Mouse (Mus musculus): Measurements from ENCODE around the gene Ilk. TPM values are rescaled to one million over a fixed set of nuclear protein-coding genes. Genes with fewer than 3 reads are reported as not detected.
"Not testable (repeated sequence)": the region's sequence is repeated elsewhere in the genome, so short reads cannot be mapped to it uniquely, and the experiment has no call there.

Ilk gene
- polyA plus RNA-seq, 1 experiment from 2014 or later: 318 TPM

GRCm38 (mm10) chr7:105741978-105742377 is 5.6 kb downstream of the Ilk start:
- peaks cover 30% of the 10 kb centered on the region for H3K36me3 ChIP-seq (ENCODE audit: insufficient read depth, low read length)
- TF ChIP-seq CTCF (IDR thresholded peaks at IDR 0.05; ENCODE audit: low read depth): no peak

DNA sequence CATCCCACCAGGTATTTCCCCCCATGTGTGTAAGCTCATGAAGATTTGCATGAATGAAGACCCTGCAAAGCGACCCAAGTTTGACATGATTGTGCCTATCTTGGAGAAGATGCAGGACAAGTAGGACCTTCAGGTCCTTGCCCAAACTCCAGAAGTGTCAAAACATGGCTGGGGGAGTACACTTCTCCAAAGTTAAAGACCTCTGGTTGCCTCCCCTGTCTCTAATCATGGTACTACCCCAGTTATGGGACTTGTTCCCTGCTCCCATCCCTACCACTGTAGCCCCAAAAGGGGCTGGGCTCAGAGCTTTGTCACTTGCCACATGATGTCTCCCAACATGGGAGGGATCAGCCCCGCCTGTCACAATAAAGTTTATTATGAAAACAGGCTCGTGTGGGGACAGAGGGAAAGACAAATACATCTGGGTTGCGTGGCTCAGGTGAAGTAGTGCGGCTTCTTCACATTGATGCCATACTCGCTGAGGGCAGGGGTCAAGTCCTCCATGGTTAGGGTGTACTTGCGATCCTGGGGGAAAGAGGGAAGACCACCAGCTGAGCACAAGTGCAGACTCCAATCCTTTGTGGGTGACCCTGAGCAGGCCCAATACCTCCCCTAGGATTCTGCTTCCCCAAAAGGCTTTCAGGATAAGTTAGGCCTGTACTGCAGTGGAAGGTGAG is 6.3 kb downstream of the Ilk start:
- not testable (repeated sequence) for H3K9me3 ChIP-seq (replicated peaks; ENCODE audit: low read length); DNase-seq (ENCODE audit: low spot score); ATAC-seq (replicated peaks; ENCODE audit: low FRiP score, low read depth); H3K4me3 ChIP-seq (replicated peaks; ENCODE audit: low read depth, low read length); H3K27me3 ChIP-seq (ENCODE audit: insufficient read depth, low read length); H3K9ac ChIP-seq (ENCODE audit: low read depth, low read length); H3K27ac ChIP-seq; H3K4me2 ChIP-seq (ENCODE audit: low read length)
- Histone ChIP-seq H3K4me1 (replicated peaks; ENCODE audit: insufficient read depth, low read length) (peaks cover 10% of the 10 kb centered on the region), H3K36me3 (ENCODE audit: insufficient read depth, low read length) (peaks cover 30% of the 10 kb centered on the region)
- 77% methylated on average over 7 of the region's 7 CpGs for WGBS

More at GRCm38 (mm10) chr7:105741978-105742377, 5.6 kb downstream of the Ilk start:
- ATAC-seq (replicated peaks; ENCODE audit: low FRiP score, low read depth) (no peak), DNase-seq (ENCODE audit: low spot score) (no peak)
- H3K4me2 ChIP-seq (ENCODE audit: low read length): no peak overlapping the region
- H3K27ac ChIP-seq: no peak overlapping the region
- H3K4me3 ChIP-seq (replicated peaks; ENCODE audit: low read depth, low read length): no peak overlapping the region
- H3K9ac ChIP-seq (ENCODE audit: low read depth, low read length): no peak overlapping the region
- no peaks in the 10 kb centered on the region for H3K27me3 ChIP-seq (ENCODE audit: insufficient read depth, low read length)
- H3K4me1 ChIP-seq (replicated peaks; ENCODE audit: insufficient read depth, low read length): peaks cover 13% of the 10 kb centered on the region
- no peaks in the 10 kb centered on the region for H3K9me3 ChIP-seq (replicated peaks; ENCODE audit: low read length)
- WGBS: 91% methylated on average over 9 of the region's 9 CpGs

GRCm38 (mm10) chr7:105743246-105743925 is 7.0 kb downstream of the Ilk start:
- Histone ChIP-seq H3K4me3 (replicated peaks; ENCODE audit: low read depth, low read length) (peak overlapping the region; percentile 83), H3K27ac (peak overlapping the region; percentile 87; the same call in 1 of the 2 replicates), H3K4me2 (ENCODE audit: low read length) (peak overlapping the region; percentile 94), H3K36me3 (ENCODE audit: insufficient read depth, low read length) (peaks cover 30% of the 10 kb centered on the region), H3K9ac (ENCODE audit: low read depth, low read length) (peak overlapping the region; percentile 90)
- not testable (repeated sequence) for H3K4me1 ChIP-seq (replicated peaks; ENCODE audit: insufficient read depth, low read length); DNase-seq (ENCODE audit: low spot score); H3K9me3 ChIP-seq (replicated peaks; ENCODE audit: low read length); H3K27me3 ChIP-seq (ENCODE audit: insufficient read depth, low read length)
- 35% methylated on average over 20 of the region's 20 CpGs for WGBS
- peak; percentile 33; the same call in 1 of the 2 replicates for ATAC-seq (replicated peaks; ENCODE audit: low FRiP score, low read depth)

DNA sequence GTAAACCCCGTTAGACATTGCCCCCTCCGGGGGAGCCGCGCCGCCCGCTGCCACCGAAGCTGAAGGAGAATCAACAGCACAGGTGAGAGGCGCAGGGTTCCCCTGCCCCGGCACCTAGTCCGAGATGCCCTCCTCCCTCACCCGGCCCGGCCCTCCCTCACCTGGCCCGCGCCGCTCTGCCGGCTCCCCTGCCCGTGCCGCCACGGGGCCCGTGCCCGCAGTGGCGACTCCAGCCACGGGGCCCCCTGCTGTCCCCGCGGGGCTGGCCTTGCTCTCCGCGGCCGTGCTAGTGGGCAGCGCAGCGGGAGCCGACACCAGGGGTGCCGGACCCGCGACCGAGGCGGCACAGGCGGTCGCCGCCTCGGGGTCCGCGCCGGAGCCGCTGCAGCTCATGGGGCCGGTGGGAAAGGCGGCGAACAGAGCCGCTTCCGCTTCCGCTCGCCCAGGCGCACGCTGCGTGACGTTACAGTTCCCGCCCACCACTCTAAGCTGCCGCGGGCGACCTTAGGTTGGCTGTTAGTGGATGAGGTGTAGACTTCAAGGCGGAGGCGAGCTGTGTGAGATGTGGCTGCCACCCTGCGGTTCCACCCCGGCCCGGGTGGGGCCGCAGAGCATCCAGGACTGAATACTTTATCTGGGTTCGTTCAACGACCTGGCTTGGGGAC is 7.7 kb downstream of the Ilk start, which contains the start of gene Taf10:
TSS of gene Taf10 (minus strand) at position 436 of the 665 bp plus-strand sequence.
- peak; percentile 52 for TF ChIP-seq CTCF (IDR thresholded peaks at IDR 0.05; ENCODE audit: low read depth)
- no peaks in the 10 kb centered on the region; the same call in 1 of the 2 replicates for H3K4me1 ChIP-seq (replicated peaks; ENCODE audit: insufficient read depth, low read length)
- under 1% methylated on average over 64 of the region's 67 CpGs for WGBS
- peak within 1 kb of the TSS; percentile 83 for H3K4me3 ChIP-seq (replicated peaks; ENCODE audit: low read depth, low read length)
- no peaks in the 10 kb centered on the region for H3K27me3 ChIP-seq (ENCODE audit: insufficient read depth, low read length)
- DNase-seq (ENCODE audit: low spot score) (peak; percentile 96), ATAC-seq (replicated peaks; ENCODE audit: low FRiP score, low read depth) (peak; percentile 97)
- H3K36me3 ChIP-seq (ENCODE audit: insufficient read depth, low read length): peaks cover 30% of the 10 kb centered on the region
- H3K9ac ChIP-seq (ENCODE audit: low read depth, low read length): peak within 1 kb of the TSS; percentile 90
- peak within 1 kb of the TSS; percentile 94 for H3K4me2 ChIP-seq (ENCODE audit: low read length)
- H3K9me3 ChIP-seq (replicated peaks; ENCODE audit: low read length): no peaks in the 10 kb centered on the region
- H3K27ac ChIP-seq: peak within 1 kb of the TSS; percentile 87

- peaks cover 3% of the 10 kb centered on the region; the same call in 1 of the 2 replicates for H3K4me1 ChIP-seq (replicated peaks; ENCODE audit: insufficient read depth, low read length)
- 85% methylated on average over 2 of the region's 2 CpGs for WGBS
- no peaks in the 10 kb centered on the region for H3K9me3 ChIP-seq (replicated peaks; ENCODE audit: low read length)
- H3K9ac ChIP-seq (ENCODE audit: low read depth, low read length): no peak overlapping the region
- H3K4me3 ChIP-seq (replicated peaks; ENCODE audit: low read depth, low read length): no peak overlapping the region
- no peak overlapping the region for H3K4me2 ChIP-seq (ENCODE audit: low read length)
- ATAC-seq (replicated peaks; ENCODE audit: low FRiP score, low read depth) (no peak), DNase-seq (ENCODE audit: low spot score) (no peak)
- no peaks in the 10 kb centered on the region for H3K27me3 ChIP-seq (ENCODE audit: insufficient read depth, low read length)
- no peak overlapping the region for H3K27ac ChIP-seq
- TF ChIP-seq CTCF (IDR thresholded peaks at IDR 0.05; ENCODE audit: low read depth): no peak
- H3K36me3 ChIP-seq (ENCODE audit: insufficient read depth, low read length): peaks cover 6% of the 10 kb centered on the region; the same call in 1 of the 2 replicates
These were observed 11.4 kb downstream of the Ilk start for GRCm38 (mm10) chr7:105747776-105748175.

All from kidney, postnatal 0 days (tissue).